ENCODE assay signal across 22 mouse cellular contexts in the genomic region with DNA sequence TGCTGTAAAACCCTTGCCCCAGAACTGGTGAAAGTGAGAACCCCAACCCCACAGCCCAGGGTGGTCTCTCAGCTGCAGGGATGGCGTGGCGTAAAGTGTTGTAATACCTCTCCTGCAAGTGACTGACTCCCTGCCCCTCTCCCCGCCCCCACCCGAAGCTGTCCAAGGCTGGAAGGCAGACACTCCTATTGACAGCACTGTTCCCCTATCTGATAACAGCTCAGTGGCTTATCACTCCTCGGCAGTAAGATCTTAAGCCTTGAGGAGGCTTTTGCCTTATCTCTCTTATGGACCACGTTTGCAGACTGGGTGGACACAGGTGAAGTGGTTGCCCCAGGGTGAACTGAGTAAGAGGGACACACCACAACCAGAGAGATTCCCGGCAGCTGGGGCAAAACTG. TPM values are rescaled to one million over a fixed set of nuclear protein-coding genes. Genes with fewer than 3 reads are reported as not detected.
A peak's percentile ranks its signal among the peaks of the same experiment; 100 is the strongest.
DNase-seq lines count a peak whose midpoint lies in the region; ATAC-seq and TF ChIP-seq lines count a peak whose summit lies in the region.
"Had no signal": no experiment of that assay in that cellular context is flagged by ENCODE, and none has a peak within 500 bp of the region (broad histone marks: within the 10 kb centered on the region; RNA-seq: fewer than 3 reads in every experiment).

No protein-coding gene starts in this region.

- WGBS in hindbrain, embryonic 10.5 days = 66% methylated on average over 7 of the region's 7 CpGs
- 72% methylated on average over 7 of the region's 7 CpGs for WGBS in hindbrain, postnatal 0 days
- 13% methylated on average over 7 of the region's 7 CpGs for WGBS in liver, embryonic 14.5 days (ENCODE audit: insufficient replicate concordance)

- no peak for TF ChIP-seq EP300 in liver, embryonic 14.5 days (IDR thresholded peaks at IDR 0.05; ENCODE audit: low read depth)

- no peak overlapping the region for H3K4me2 ChIP-seq in hindbrain, postnatal 0 days (ENCODE audit: low read depth, low read length)
- H3K4me2 ChIP-seq in liver, embryonic 14.5 days (ENCODE audit: low read depth) = no peak overlapping the region
- H3K4me2 ChIP-seq: forebrain, embryonic 15.5 days; heart, embryonic 12.5 days; hindbrain, embryonic 14.5 days had no signal

- H3K9me3 ChIP-seq in hindbrain, embryonic 10.5 days = no peaks in the 10 kb centered on the region
- no peaks in the 10 kb centered on the region for H3K9me3 ChIP-seq in hindbrain, postnatal 0 days (ENCODE audit: low read length)
- H3K9me3 ChIP-seq in liver, embryonic 14.5 days (ENCODE audit: control insufficient read depth, low read length) = no peaks in the 10 kb centered on the region
- H3K9me3 ChIP-seq: forebrain, embryonic 15.5 days; heart, embryonic 12.5 days had no signal

- TF ChIP-seq POLR2A in testis, adult 2 months (IDR thresholded peaks at IDR 0.05; ENCODE audit: control insufficient read depth, low read depth, low read length) = no peak

- no peak for ATAC-seq in hindbrain, postnatal 0 days
- ATAC-seq in liver, embryonic 14.5 days (ENCODE audit: insufficient read depth) = peak; percentile 36; the same call in 1 of the 2 replicates
- ATAC-seq: forebrain, embryonic 15.5 days had no signal

- no peak overlapping the region for H3K9ac ChIP-seq in hindbrain, postnatal 0 days (replicated peaks; ENCODE audit: low read length)
- no peak overlapping the region for H3K9ac ChIP-seq in liver, embryonic 14.5 days (replicated peaks)
- H3K9ac ChIP-seq: forebrain, embryonic 15.5 days; hindbrain, embryonic 14.5 days had no signal

- DNase-seq in hindbrain, embryonic 10.5 days (ENCODE audit: low spot score) = no peak
- no peak for DNase-seq in hindbrain, postnatal 0 days (ENCODE audit: low spot score)
- no peak for DNase-seq in testis, postnatal 14 days (ENCODE audit: low spot score)
- DNase-seq in liver, embryonic 14.5 days (ENCODE audit: low read depth in 3 of 3, low spot score in 3 of 3) = peak in 1 of 3 experiments; percentile 18
- no peak for DNase-seq in adipocyte (ENCODE audit: low spot score)
- no peak for DNase-seq in adrenal gland, postnatal 14 days
- DNase-seq in adrenal gland, postnatal 25 days = no peak
- DNase-seq: adrenal gland, adult 2 months; cerebellum, postnatal 25 days; embryo, embryonic 11 days; gastrocnemius, postnatal 36 days; kidney, adult 11 months; kidney, postnatal 14 days; lung, postnatal 10 days; retina, postnatal 1 day; thymus, postnatal 4 days had no signal

- H3K36me3 ChIP-seq in hindbrain, embryonic 10.5 days = no peaks in the 10 kb centered on the region
- no peaks in the 10 kb centered on the region for H3K36me3 ChIP-seq in hindbrain, postnatal 0 days (ENCODE audit: insufficient read depth, low read length)
- H3K36me3 ChIP-seq in testis, adult 2 months (ENCODE audit: control insufficient read depth, insufficient read depth, low read length) = no peaks in the 10 kb centered on the region
- H3K36me3 ChIP-seq in liver, embryonic 14.5 days (replicated peaks; ENCODE audit: control insufficient read depth, insufficient read depth, low read depth) = no peaks in the 10 kb centered on the region
- H3K36me3 ChIP-seq: forebrain, embryonic 15.5 days; heart, embryonic 12.5 days had no signal

- no peak for TF ChIP-seq CTCF in hindbrain, postnatal 0 days (IDR thresholded peaks at IDR 0.05; ENCODE audit: low read depth)
- TF ChIP-seq CTCF in testis, adult 2 months (IDR thresholded peaks at IDR 0.05; ENCODE audit: control insufficient read depth, insufficient read depth, insufficient replicate concordance, low read depth, low read length) = no peak
- TF ChIP-seq CTCF in liver, embryonic 14.5 days (IDR thresholded peaks at IDR 0.05; ENCODE audit: low read depth) = no peak

- 0 out of 2 replicates have a peak, but pooled peaks cover 3% of the 10 kb centered on the region for H3K27me3 ChIP-seq in hindbrain, embryonic 10.5 days (ENCODE audit: insufficient read depth, poor library complexity, severe bottlenecking)
- H3K27me3 ChIP-seq in hindbrain, postnatal 0 days (ENCODE audit: insufficient read depth, low read length) = no peaks in the 10 kb centered on the region
- H3K27me3 ChIP-seq in testis, adult 2 months (ENCODE audit: control insufficient read depth, insufficient read depth, low read length) = no peaks in the 10 kb centered on the region
- no peaks in the 10 kb centered on the region for H3K27me3 ChIP-seq in liver, embryonic 14.5 days (ENCODE audit: control insufficient read depth, insufficient read depth, low read length)
- H3K27me3 ChIP-seq: CH12.LX; forebrain, embryonic 15.5 days; heart, embryonic 12.5 days had no signal

- H3K4me3 ChIP-seq in hindbrain, embryonic 10.5 days = no peak overlapping the region
- no peak overlapping the region for H3K4me3 ChIP-seq in hindbrain, postnatal 0 days (ENCODE audit: low read length)
- peak overlapping the region; percentile 69 for H3K4me3 ChIP-seq in testis, adult 2 months (ENCODE audit: control insufficient read depth, low read depth, low read length)
- H3K4me3 ChIP-seq in liver, embryonic 14.5 days (ENCODE audit: insufficient read depth in 1 of 2, low read depth in 2 of 2, low read length in 2 of 2) = no peak overlapping the region
- H3K4me3 ChIP-seq: forebrain, embryonic 15.5 days; heart, embryonic 12.5 days; layer of hippocampus, adult 2 months had no signal

- peaks cover 73% of the 10 kb centered on the region for H3K4me1 ChIP-seq in hindbrain, embryonic 10.5 days (replicated peaks)
- H3K4me1 ChIP-seq in hindbrain, postnatal 0 days (ENCODE audit: insufficient read depth, low read length) = peaks cover 27% of the 10 kb centered on the region
- peaks cover 6% of the 10 kb centered on the region for H3K4me1 ChIP-seq in testis, adult 2 months (ENCODE audit: control insufficient read depth, insufficient read depth, low read length)
- H3K4me1 ChIP-seq in liver, embryonic 14.5 days (replicated peaks; ENCODE audit: control insufficient read depth in 2 of 2, insufficient read depth in 2 of 2, low read length in 1 of 2) = peaks cover 18 to 22% of the 10 kb centered on the region in 2 experiments

- H3K27ac ChIP-seq in hindbrain, embryonic 10.5 days = peak overlapping the region; percentile 42; the same call in 1 of the 2 replicates
- no peak overlapping the region for H3K27ac ChIP-seq in hindbrain, postnatal 0 days
- H3K27ac ChIP-seq in testis, adult 2 months (ENCODE audit: control insufficient read depth, insufficient read depth, low read depth, low read length) = no peak overlapping the region
- H3K27ac ChIP-seq in liver, embryonic 14.5 days = no peak overlapping the region
- H3K27ac ChIP-seq: forebrain, embryonic 15.5 days; hindbrain, embryonic 14.5 days; layer of hippocampus, adult 2 months had no signal

RNA-seq across cellular contexts. Expression of a gene that starts 38.9 kb away (rescaled TPM):
- 4.4 and 6.0 TPM in 2 replicates for polyA plus RNA-seq in hindbrain, embryonic 10.5 days (2016; fragmentation: Nextera tagmentation; extraction: Ambion mirVana)
- 0.86 and 9.0 TPM in 2 replicates for total RNA-seq in hindbrain, postnatal 0 days (2014; rRNA removed)
- 8.9 and 10.0 TPM in 2 replicates for polyA plus RNA-seq in hindbrain, postnatal 0 days (2015; fragmentation: Nextera tagmentation; extraction: Ambion mirVana)
- 44.0 and 47.5 TPM in 2 replicates for polyA plus RNA-seq in testis, adult 2 months (2012; rRNA removed)
- polyA plus RNA-seq in liver, embryonic 14.5 days (2012; rRNA removed) = 1.0 and 1.1 TPM in 2 replicates
- polyA plus RNA-seq in liver, embryonic 14.5 days (2014; fragmentation: Nextera tagmentation; extraction: Ambion mirVana) = 0.85 and 1.2 TPM in 2 replicates
- 7.3 and 8.3 TPM in 2 replicates for total RNA-seq in adrenal gland, postnatal 14 days (2021)
- 9.9 and 10.7 TPM in 2 replicates for total RNA-seq in adrenal gland, postnatal 25 days (2021)

RNA-seq across cellular contexts. Expression of a gene that starts 39.1 kb away (rescaled TPM):
- 138 and 144 TPM in 2 replicates for polyA plus RNA-seq in hindbrain, embryonic 10.5 days (2016; fragmentation: Nextera tagmentation; extraction: Ambion mirVana)
- total RNA-seq in hindbrain, postnatal 0 days (2014; rRNA removed) = 85.4 and 93.5 TPM in 2 replicates
- polyA plus RNA-seq in hindbrain, postnatal 0 days (2015; fragmentation: Nextera tagmentation; extraction: Ambion mirVana) = 129 and 136 TPM in 2 replicates
- polyA plus RNA-seq in testis, adult 2 months (2012; rRNA removed) = 59.5 and 64.6 TPM in 2 replicates
- polyA plus RNA-seq in liver, embryonic 14.5 days (2012; rRNA removed) = 39.6 and 50.8 TPM in 2 replicates
- 95.1 and 97.7 TPM in 2 replicates for polyA plus RNA-seq in liver, embryonic 14.5 days (2014; fragmentation: Nextera tagmentation; extraction: Ambion mirVana)
- 86.9 and 97.7 TPM in 2 replicates for total RNA-seq in adrenal gland, postnatal 14 days (2021)
- total RNA-seq in adrenal gland, postnatal 25 days (2021) = 107 and 115 TPM in 2 replicates

RNA-seq across cellular contexts. Expression of a gene that starts 58.5 kb away (rescaled TPM):
- polyA plus RNA-seq in hindbrain, embryonic 10.5 days (2016; fragmentation: Nextera tagmentation; extraction: Ambion mirVana) = 19.9 and 21.4 TPM in 2 replicates
- 12.8 and 20.2 TPM in 2 replicates for total RNA-seq in hindbrain, postnatal 0 days (2014; rRNA removed)
- 15.4 and 15.9 TPM in 2 replicates for polyA plus RNA-seq in hindbrain, postnatal 0 days (2015; fragmentation: Nextera tagmentation; extraction: Ambion mirVana)
- polyA plus RNA-seq in testis, adult 2 months (2012; rRNA removed) = 3.1 and 3.5 TPM in 2 replicates
- 6.8 and 7.1 TPM in 2 replicates for polyA plus RNA-seq in liver, embryonic 14.5 days (2012; rRNA removed)
- polyA plus RNA-seq in liver, embryonic 14.5 days (2014; fragmentation: Nextera tagmentation; extraction: Ambion mirVana) = 1.7 and 2.6 TPM in 2 replicates
- 23.7 and 24.2 TPM in 2 replicates for total RNA-seq in adrenal gland, postnatal 14 days (2021)
- 25.1 and 28.6 TPM in 2 replicates for total RNA-seq in adrenal gland, postnatal 25 days (2021)
